Mouse (Mus musculus): ENCODE measurements around the gene Wsb2. TPM values are rescaled to one million over a fixed set of nuclear protein-coding genes. Genes with fewer than 3 reads are reported as not detected.
A peak's percentile ranks its signal among the peaks of the same experiment; 100 is the strongest.

Gene Wsb2
- polyA plus RNA-seq (2012; rRNA removed), result 91.8 and 120 TPM in 2 replicates

- DNase-seq, result peak; percentile 88
- peak within 1 kb of the TSS; percentile 99 for H3K4me3 ChIP-seq (ENCODE audit: control insufficient read depth, insufficient read depth, low read length)
- no peaks in the 10 kb centered on the region for H3K36me3 ChIP-seq (ENCODE audit: control insufficient read depth, insufficient read depth, low read length)
- peaks cover 38% of the 10 kb centered on the region for H3K4me1 ChIP-seq (replicated peaks; ENCODE audit: control insufficient read depth, insufficient read depth, low read length)
- peak within 1 kb of the TSS; percentile 62 for H3K27ac ChIP-seq (ENCODE audit: control insufficient read depth, insufficient read depth, low read length)
- H3K27me3 ChIP-seq (ENCODE audit: control insufficient read depth, insufficient read depth, low read length), result no peaks in the 10 kb centered on the region
- WGBS, result under 1% methylated on average over 39 of the region's 54 CpGs
- no peak for TF ChIP-seq CTCF (IDR thresholded peaks at IDR 0.05; ENCODE audit: borderline replicate concordance, control insufficient read depth, extremely low read depth, insufficient read depth, low read length, poor library complexity)
- 0 out of 2 replicates have a peak, but pooled peaks have one; percentile 38 for TF ChIP-seq POLR2A (IDR thresholded peaks at IDR 0.05; ENCODE audit: control insufficient read depth, extremely low read depth, insufficient read depth, low read length, poor library complexity)
These were observed at the start of gene Wsb2 for GRCm38 (mm10) chr5:117357129-117357477. Wsb2 (plus strand) TSS chr5:117357304.

DNA sequence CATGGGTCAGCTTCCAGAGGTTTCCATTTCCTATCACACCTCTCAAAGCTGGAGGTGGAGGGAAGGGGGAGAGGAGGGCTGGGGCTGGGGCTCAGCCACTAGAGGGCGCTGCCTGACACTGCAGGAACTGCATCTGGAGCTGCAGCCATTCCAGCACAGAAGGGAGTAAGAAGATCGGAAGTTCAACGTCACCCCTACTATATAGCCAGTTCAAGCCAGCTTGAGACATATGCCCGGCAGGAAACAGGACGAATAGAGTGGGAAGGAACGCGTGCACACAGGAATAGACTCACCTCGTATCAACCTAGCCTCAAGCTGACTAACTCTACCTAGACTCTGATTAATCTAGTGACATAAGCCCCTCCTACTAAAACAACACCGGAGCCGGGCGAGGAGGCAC lies 49.4 kb upstream of the Wsb2 start:
- 16% methylated on average over 11 of the region's 11 CpGs for WGBS
- Histone ChIP-seq H3K27ac (ENCODE audit: control insufficient read depth, insufficient read depth, low read length) (no peak overlapping the region), H3K36me3 (ENCODE audit: control insufficient read depth, insufficient read depth, low read length) (no peaks in the 10 kb centered on the region), H3K4me3 (ENCODE audit: control insufficient read depth, insufficient read depth, low read length) (no peak overlapping the region), H3K4me1 (replicated peaks; ENCODE audit: control insufficient read depth, insufficient read depth, low read length) (no peaks in the 10 kb centered on the region), H3K27me3 (ENCODE audit: control insufficient read depth, insufficient read depth, low read length) (no peaks in the 10 kb centered on the region)
- peak; percentile 80; the same call in 1 of the 2 replicates for TF ChIP-seq CTCF (IDR thresholded peaks at IDR 0.05; ENCODE audit: borderline replicate concordance, control insufficient read depth, extremely low read depth, insufficient read depth, low read length, poor library complexity)
- TF ChIP-seq POLR2A (IDR thresholded peaks at IDR 0.05; ENCODE audit: control insufficient read depth, extremely low read depth, insufficient read depth, low read length, poor library complexity), result no peak
- peak; percentile 74 for DNase-seq

DNA sequence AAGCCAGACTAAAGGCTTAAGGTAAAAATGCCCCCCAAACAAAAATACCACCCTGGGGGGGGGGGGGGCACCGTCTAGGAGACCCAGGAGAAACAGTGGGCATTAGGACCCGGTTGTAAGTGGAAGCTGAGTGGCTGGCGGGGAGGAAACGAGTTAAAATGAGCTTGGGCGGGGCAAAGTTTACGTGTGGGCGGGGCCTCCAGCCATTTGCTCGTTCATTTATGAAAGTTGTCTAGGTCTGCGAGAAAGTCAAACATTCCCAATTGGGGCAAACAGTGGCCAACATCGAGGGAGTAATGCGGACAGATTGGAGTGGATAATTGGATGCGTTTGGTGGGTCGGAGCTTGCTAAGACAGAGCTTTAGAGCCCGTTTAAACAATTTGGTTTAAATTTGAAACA lies 43.7 kb upstream of the Wsb2 start:
- H3K27ac ChIP-seq (ENCODE audit: control insufficient read depth, insufficient read depth, low read length), result no peak overlapping the region
- TF ChIP-seq CTCF (IDR thresholded peaks at IDR 0.05; ENCODE audit: borderline replicate concordance, control insufficient read depth, extremely low read depth, insufficient read depth, low read length, poor library complexity) (no peak), POLR2A (IDR thresholded peaks at IDR 0.05; ENCODE audit: control insufficient read depth, extremely low read depth, insufficient read depth, low read length, poor library complexity) (no peak)
- no peaks in the 10 kb centered on the region for H3K36me3 ChIP-seq (ENCODE audit: control insufficient read depth, insufficient read depth, low read length)
- WGBS, result 31% methylated on average over 14 of the region's 14 CpGs
- peak; percentile 12 for DNase-seq
- H3K4me3 ChIP-seq (ENCODE audit: control insufficient read depth, insufficient read depth, low read length), result no peak overlapping the region
- H3K4me1 ChIP-seq (replicated peaks; ENCODE audit: control insufficient read depth, insufficient read depth, low read length), result no peaks in the 10 kb centered on the region
- H3K27me3 ChIP-seq (ENCODE audit: control insufficient read depth, insufficient read depth, low read length), result peaks cover 5% of the 10 kb centered on the region; the same call in 1 of the 2 replicates

- no peak for TF ChIP-seq CTCF (IDR thresholded peaks at IDR 0.05; ENCODE audit: borderline replicate concordance, control insufficient read depth, extremely low read depth, insufficient read depth, low read length, poor library complexity)
- peaks cover 7% of the 10 kb centered on the region; the same call in 1 of the 2 replicates for H3K27me3 ChIP-seq (ENCODE audit: control insufficient read depth, insufficient read depth, low read length)
These were observed 43.2 kb upstream of the Wsb2 start for GRCm38 (mm10) chr5:117313909-117314308.

GRCm38 (mm10) chr5:117314587-117315428 lies 42.3 kb upstream of the Wsb2 start:
- H3K27me3 ChIP-seq (ENCODE audit: control insufficient read depth, insufficient read depth, low read length), result peaks cover 12% of the 10 kb centered on the region; the same call in 1 of the 2 replicates
- H3K4me3 ChIP-seq (ENCODE audit: control insufficient read depth, insufficient read depth, low read length), result no peak overlapping the region

More at GRCm38 (mm10) chr5:117313909-117314308, 43.2 kb upstream of the Wsb2 start:
- Histone ChIP-seq H3K36me3 (ENCODE audit: control insufficient read depth, insufficient read depth, low read length) (no peaks in the 10 kb centered on the region), H3K27ac (ENCODE audit: control insufficient read depth, insufficient read depth, low read length) (no peak overlapping the region), H3K4me1 (replicated peaks; ENCODE audit: control insufficient read depth, insufficient read depth, low read length) (peaks cover 4% of the 10 kb centered on the region; the same call in 1 of the 2 replicates), H3K4me3 (ENCODE audit: control insufficient read depth, insufficient read depth, low read length) (no peak overlapping the region)
- WGBS, result 60% methylated on average over 10 of the region's 10 CpGs
- DNase-seq, result no peak

DNA sequence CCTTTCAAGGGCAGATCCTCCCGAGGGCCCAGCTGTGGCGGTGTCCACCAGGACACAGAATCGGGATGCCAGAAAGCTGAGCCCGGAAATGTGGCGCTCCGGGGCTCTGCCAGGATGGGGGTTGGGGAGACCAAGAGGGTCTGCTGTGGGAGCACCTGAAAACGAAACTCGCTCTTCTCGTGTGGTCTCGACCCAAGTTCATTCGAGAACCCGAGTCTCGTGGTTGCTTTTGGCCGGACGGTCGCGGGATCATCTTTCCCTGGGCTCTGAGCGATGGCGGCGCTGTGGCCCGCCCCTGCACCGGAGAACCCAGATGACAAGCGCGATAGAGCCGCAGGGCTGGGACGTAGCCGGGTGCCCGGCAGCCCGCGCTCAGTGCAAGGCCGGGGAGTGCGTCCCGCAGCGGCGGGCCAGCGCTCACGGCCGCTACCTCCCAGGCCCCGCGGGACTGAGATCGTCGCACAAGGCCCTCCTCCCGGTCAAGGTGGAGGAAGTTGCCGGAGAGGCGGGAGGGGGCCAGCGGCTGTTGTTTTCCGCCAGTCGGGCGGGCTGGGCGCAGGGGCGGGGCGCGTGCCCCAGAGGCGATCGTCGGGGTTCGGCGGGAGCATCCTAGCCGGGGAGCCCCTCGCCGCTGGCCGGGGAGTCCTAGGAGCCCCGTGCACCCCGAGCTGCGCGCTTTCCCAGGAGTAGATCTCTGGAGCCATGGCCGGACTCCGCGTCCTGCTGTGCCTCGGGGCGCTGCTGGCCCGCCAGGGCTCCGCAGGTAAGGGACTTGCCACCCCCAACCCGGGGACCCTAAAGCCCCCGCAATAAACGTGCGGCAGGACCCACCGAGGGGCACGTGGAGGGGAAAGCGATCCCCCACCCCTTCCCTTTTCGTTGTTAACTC lies 38.1 kb upstream of the Wsb2 start, which contains the start of gene Vsig10:
TSS of gene Vsig10 (plus strand) at position 343 of the 889 bp plus-strand sequence.
- Histone ChIP-seq H3K4me1 (replicated peaks; ENCODE audit: control insufficient read depth, insufficient read depth, low read length) (peaks cover 9% of the 10 kb centered on the region), H3K36me3 (ENCODE audit: control insufficient read depth, insufficient read depth, low read length) (no peaks in the 10 kb centered on the region), H3K27me3 (ENCODE audit: control insufficient read depth, insufficient read depth, low read length) (peaks cover 19% of the 10 kb centered on the region; the same call in 1 of the 2 replicates), H3K4me3 (ENCODE audit: control insufficient read depth, insufficient read depth, low read length) (peak within 1 kb of the TSS; percentile 72), H3K27ac (ENCODE audit: control insufficient read depth, insufficient read depth, low read length) (no peak within 1 kb of the TSS)
- no peak for TF ChIP-seq CTCF (IDR thresholded peaks at IDR 0.05; ENCODE audit: borderline replicate concordance, control insufficient read depth, extremely low read depth, insufficient read depth, low read length, poor library complexity)
- no peak for TF ChIP-seq POLR2A (IDR thresholded peaks at IDR 0.05; ENCODE audit: control insufficient read depth, extremely low read depth, insufficient read depth, low read length, poor library complexity)
- WGBS, result under 1% methylated on average over 81 of the region's 81 CpGs
- DNase-seq, result peak; percentile 32

More at GRCm38 (mm10) chr5:117314587-117315428, 42.3 kb upstream of the Wsb2 start:
- Histone ChIP-seq H3K36me3 (ENCODE audit: control insufficient read depth, insufficient read depth, low read length) (no peaks in the 10 kb centered on the region), H3K27ac (ENCODE audit: control insufficient read depth, insufficient read depth, low read length) (no peak overlapping the region), H3K4me1 (replicated peaks; ENCODE audit: control insufficient read depth, insufficient read depth, low read length) (peaks cover 9% of the 10 kb centered on the region)
- 60% methylated on average over 9 of the region's 9 CpGs for WGBS
- DNase-seq, result no peak
- TF ChIP-seq POLR2A (IDR thresholded peaks at IDR 0.05; ENCODE audit: control insufficient read depth, extremely low read depth, insufficient read depth, low read length, poor library complexity) (no peak), CTCF (IDR thresholded peaks at IDR 0.05; ENCODE audit: borderline replicate concordance, control insufficient read depth, extremely low read depth, insufficient read depth, low read length, poor library complexity) (no peak)

All from thymus, adult 2 months (tissue).